In genomic region chr13:14004086-14004485, GRCm38 (mm10) we compare ENCODE assay signal across 12 mouse cellular contexts. TPM values are rescaled to one million over a fixed set of nuclear protein-coding genes. Genes with fewer than 3 reads are reported as not detected.
DNase-seq lines count a peak whose midpoint lies in the region; ATAC-seq and TF ChIP-seq lines count a peak whose summit lies in the region.
"Had no signal": no experiment of that assay in that cellular context is flagged by ENCODE, and none has a peak within 500 bp of the region (broad histone marks: within the 10 kb centered on the region; RNA-seq: fewer than 3 reads in every experiment).

No protein-coding gene starts in this region.

- no peaks in the 10 kb centered on the region for H3K4me1 ChIP-seq in hindbrain, postnatal 0 days (ENCODE audit: insufficient read depth, low read length)
- H3K4me1 ChIP-seq in hindbrain, embryonic 16.5 days (ENCODE audit: control insufficient read depth, insufficient read depth, low read depth, low read length): no peaks in the 10 kb centered on the region

- no peaks in the 10 kb centered on the region for H3K27me3 ChIP-seq in hindbrain, postnatal 0 days (ENCODE audit: insufficient read depth, low read length)
- no peaks in the 10 kb centered on the region for H3K27me3 ChIP-seq in hindbrain, embryonic 16.5 days (replicated peaks; ENCODE audit: control insufficient read depth, insufficient read depth, low read length)

- H3K9me3 ChIP-seq in hindbrain, postnatal 0 days (ENCODE audit: low read length): no peaks in the 10 kb centered on the region
- H3K9me3 ChIP-seq in hindbrain, embryonic 16.5 days (ENCODE audit: control insufficient read depth, low read length): no peaks in the 10 kb centered on the region

- no peak overlapping the region for H3K27ac ChIP-seq in hindbrain, postnatal 0 days
- no peak overlapping the region for H3K27ac ChIP-seq in hindbrain, embryonic 16.5 days (ENCODE audit: low read depth, low read length)

- no peak overlapping the region for H3K4me3 ChIP-seq in hindbrain, postnatal 0 days (ENCODE audit: low read length)
- H3K4me3 ChIP-seq in hindbrain, embryonic 16.5 days (ENCODE audit: low read length): no peak overlapping the region

- TF ChIP-seq CTCF in hindbrain, postnatal 0 days (IDR thresholded peaks at IDR 0.05; ENCODE audit: low read depth): peak; percentile 56

- DNase-seq in hindbrain, postnatal 0 days (ENCODE audit: low spot score): peak; percentile 20
- DNase-seq in lung, postnatal 36 days: peak; percentile 9
- no peak for DNase-seq in lung, adult 18-20 months
- DNase-seq in brain, adult 2 months (ENCODE audit: low read depth, low spot score): peak; percentile 26
- peak; percentile 5 for DNase-seq in retina, postnatal 1 day
- DNase-seq in urinary bladder, adult 18-20 months (ENCODE audit: low spot score in 2 of 2): no peak
- DNase-seq in yolk sac, embryonic 10.5 days (ENCODE audit: low spot score): no peak
- DNase-seq: cerebellum, postnatal 36 days; gastrocnemius, postnatal 14 days; heart, postnatal 36 days; lung, adult 2 months had no signal

- no peak for ATAC-seq in hindbrain, postnatal 0 days
- ATAC-seq in hindbrain, embryonic 16.5 days: no peak

- WGBS in hindbrain, postnatal 0 days: 72% methylated on average over 4 of the region's 4 CpGs
- 85% methylated on average over 4 of the region's 4 CpGs for WGBS in hindbrain, embryonic 16.5 days

- peaks cover 29% of the 10 kb centered on the region; the same call in 1 of the 2 replicates for H3K36me3 ChIP-seq in hindbrain, postnatal 0 days (ENCODE audit: insufficient read depth, low read length)
- peaks cover 17% of the 10 kb centered on the region for H3K36me3 ChIP-seq in hindbrain, embryonic 16.5 days (ENCODE audit: control insufficient read depth, insufficient read depth, low read length)

- no peak overlapping the region for H3K4me2 ChIP-seq in hindbrain, postnatal 0 days (ENCODE audit: low read depth, low read length)
- H3K4me2 ChIP-seq in hindbrain, embryonic 16.5 days (ENCODE audit: low read length): no peak overlapping the region

- H3K9ac ChIP-seq in hindbrain, postnatal 0 days (replicated peaks; ENCODE audit: low read length): no peak overlapping the region
- H3K9ac ChIP-seq in hindbrain, embryonic 16.5 days (ENCODE audit: low read depth, low read length): no peak overlapping the region

RNA-seq across cellular contexts. Expression of gene Tbce, which starts 35.4 kb away (rescaled TPM):
- total RNA-seq in hindbrain, postnatal 0 days (2014; rRNA removed): 43.3 and 60.2 TPM in 2 replicates
- 79.1 and 86.7 TPM in 2 replicates for polyA plus RNA-seq in hindbrain, postnatal 0 days (2015; fragmentation: Nextera tagmentation; extraction: Ambion mirVana)
- polyA plus RNA-seq in hindbrain, embryonic 16.5 days (2015; fragmentation: Nextera tagmentation; extraction: Ambion mirVana): 98.4 and 102 TPM in 2 replicates

RNA-seq across cellular contexts. Expression of gene B3galnt2, which starts 49.8 kb away (rescaled TPM):
- total RNA-seq in hindbrain, postnatal 0 days (2014; rRNA removed): 7.8 and 10.2 TPM in 2 replicates
- 7.2 and 9.6 TPM in 2 replicates for polyA plus RNA-seq in hindbrain, postnatal 0 days (2015; fragmentation: Nextera tagmentation; extraction: Ambion mirVana)
- polyA plus RNA-seq in hindbrain, embryonic 16.5 days (2015; fragmentation: Nextera tagmentation; extraction: Ambion mirVana): 13.3 and 15.7 TPM in 2 replicates

RNA-seq across cellular contexts. Expression of gene Arid4b, which starts 58.9 kb away (rescaled TPM):
- total RNA-seq in hindbrain, postnatal 0 days (2014; rRNA removed): 17.9 and 24.8 TPM in 2 replicates
- polyA plus RNA-seq in hindbrain, postnatal 0 days (2015; fragmentation: Nextera tagmentation; extraction: Ambion mirVana): 56.4 and 66.7 TPM in 2 replicates
- polyA plus RNA-seq in hindbrain, embryonic 16.5 days (2015; fragmentation: Nextera tagmentation; extraction: Ambion mirVana): 64.0 and 65.7 TPM in 2 replicates

RNA-seq across cellular contexts. Expression of gene Ggps1, which starts 59.2 kb away (rescaled TPM):
- total RNA-seq in hindbrain, postnatal 0 days (2014; rRNA removed): 90.9 and 120 TPM in 2 replicates
- polyA plus RNA-seq in hindbrain, postnatal 0 days (2015; fragmentation: Nextera tagmentation; extraction: Ambion mirVana): 74.4 and 80.0 TPM in 2 replicates
- 73.7 and 79.9 TPM in 2 replicates for polyA plus RNA-seq in hindbrain, embryonic 16.5 days (2015; fragmentation: Nextera tagmentation; extraction: Ambion mirVana)

Comparison
In these comparisons a context has a peak if more than half of its experiments do, and no peak if none do; other contexts are left out.
1. DNase-seq: peak in hindbrain, postnatal 0 days (single experiment), lung, postnatal 36 days (single experiment), brain, adult 2 months (single experiment) and retina, postnatal 1 day (single experiment); none in lung, adult 18-20 months (0 of 2), urinary bladder, adult 18-20 months (0 of 2) and yolk sac, embryonic 10.5 days (single experiment).